Mouse (Mus musculus): Measurements from ENCODE around the gene Clic5.

- TF ChIP-seq EP300 (IDR thresholded peaks at IDR 0.05) (peak; percentile 27), CTCF (IDR thresholded peaks at IDR 0.05) (peak; percentile 64)
These were observed at the start of gene Clic5 for GRCm38 (mm10) chr17:44188042-44188768.

All from lung, postnatal 0 days (tissue).